Mouse (Mus musculus) hindbrain, embryonic 12.5 days (tissue): ENCODE results near the gene Xkrx. TPM values are rescaled to one million over a fixed set of nuclear protein-coding genes. Genes with fewer than 3 reads are reported as not detected.
"Not testable (repeated sequence)": the region's sequence is repeated elsewhere in the genome, so short reads cannot be mapped to it uniquely, and the experiment has no call there.

Experiments used
- ATAC-seq: fragments of 200-750 bp; cut with Nextera tagmentation; 2 replicates; pipeline ENCODE4 v1.8.0; 2017; ENCODE audit warnings: moderate TSS enrichment; ENCODE audit not compliant: low FRiP score
- H3K27ac ChIP-seq: fragments of 300-500 bp; sonication (generic); 2 replicates; pipeline ENCODE4 v1.5.1; 2016; ENCODE audit warnings: mild to moderate bottlenecking
- H3K27me3 ChIP-seq: fragments of 300-500 bp; sonication (generic); 2 replicates; pipeline ENCODE4 v1.6.1; 2016; ENCODE audit warnings: mild to moderate bottlenecking
- H3K36me3 ChIP-seq: fragments of 300-500 bp; sonication (generic); 2 replicates; pipeline ENCODE4 v1.6.1; 2016; ENCODE audit warnings: mild to moderate bottlenecking
- H3K4me1 ChIP-seq: fragments of 300-500 bp; sonication (generic); 2 replicates; pipeline ENCODE4 v1.6.1; 2016
- H3K4me2 ChIP-seq: fragments of 300-500 bp; sonication (generic); replicated peaks from 2 replicates; pipeline ENCODE4 v1.6.1; 2016; ENCODE audit warnings: mild to moderate bottlenecking
- H3K4me3 ChIP-seq: fragments of 300-500 bp; sonication (generic); 2 replicates; pipeline ENCODE4 v1.5.1; 2016; ENCODE audit warnings: mild to moderate bottlenecking
- H3K9ac ChIP-seq: fragments of 300-500 bp; sonication (generic); 2 replicates; pipeline ENCODE4 v1.6.1; 2016; ENCODE audit warnings: mild to moderate bottlenecking, moderate library complexity
- H3K9me3 ChIP-seq: fragments of 300-500 bp; sonication (generic); replicated peaks from 2 replicates; pipeline ENCODE4 v1.6.1; 2016; ENCODE audit warnings: mild to moderate bottlenecking
- WGBS: fragments of 180-500 bp; shearing (Covaris S2); methylation state at CpG from one replicate; pipeline ENCODE4 v1.1.7; 2016; 5-methylcytosine and 5-hydroxymethylcytosine counted together
- polyA plus RNA-seq: library from polyadenylated mRNA; unstranded; fragments of >200 nt; fragmentation: Nextera tagmentation; extraction: Ambion mirVana; gene quantifications from 2 replicates; pipeline ENCODE4 v1.2.1, GENCODE M21; 2016

The Xkrx gene
- polyA plus RNA-seq, result 0.09 and 0.13 TPM in 2 replicates

DNA sequence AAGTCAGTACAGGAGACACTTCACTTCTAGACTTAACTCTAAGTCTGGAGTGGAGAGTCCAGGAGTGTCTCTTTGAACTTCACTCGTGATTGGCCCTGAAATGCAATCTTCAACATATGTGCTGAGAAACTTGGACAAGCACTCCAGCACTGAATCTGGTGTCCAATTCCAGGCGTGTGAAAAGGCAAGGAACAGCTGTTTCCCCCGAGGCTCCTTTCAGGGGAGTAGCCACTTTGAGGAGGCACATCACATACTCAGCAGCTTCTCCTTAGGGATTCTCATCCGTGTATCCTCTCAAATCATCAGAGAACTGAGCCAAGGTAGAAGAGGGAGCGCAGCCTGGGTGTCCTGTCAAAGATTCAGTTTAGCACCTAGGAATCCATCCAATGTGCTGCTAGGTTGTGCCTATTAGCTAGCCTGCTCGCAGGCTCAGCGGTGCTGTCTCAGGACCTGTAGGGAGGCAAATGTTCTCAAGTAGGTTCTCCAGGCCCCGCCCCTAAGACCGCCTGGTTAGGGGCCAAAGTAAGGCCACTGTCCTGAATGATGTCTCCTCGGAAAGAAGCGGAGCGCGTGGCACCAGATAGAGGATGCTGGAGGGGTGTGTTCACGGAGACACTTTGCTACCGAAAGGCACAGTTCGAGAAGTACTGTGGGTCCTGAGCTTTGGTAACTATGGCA lies at the start of gene Xkrx:
Gene Xkrx (minus strand): TSS at position 34 of the 678 bp plus-strand sequence.
- H3K27ac ChIP-seq, result no peak within 1 kb of the TSS
- H3K4me1 ChIP-seq, result no peaks in the 10 kb centered on the region
- 29% methylated on average over 16 of the region's 16 CpGs for WGBS
- no peak for ATAC-seq
- no peaks in the 10 kb centered on the region for H3K36me3 ChIP-seq
- peak within 1 kb of the TSS; percentile 52 for H3K4me2 ChIP-seq
- H3K27me3 ChIP-seq, result peaks cover 19% of the 10 kb centered on the region; the same call in 1 of the 2 replicates
- H3K9me3 ChIP-seq, result no peaks in the 10 kb centered on the region
- peak within 1 kb of the TSS; percentile 29 for H3K4me3 ChIP-seq
- no peak within 1 kb of the TSS for H3K9ac ChIP-seq

DNA sequence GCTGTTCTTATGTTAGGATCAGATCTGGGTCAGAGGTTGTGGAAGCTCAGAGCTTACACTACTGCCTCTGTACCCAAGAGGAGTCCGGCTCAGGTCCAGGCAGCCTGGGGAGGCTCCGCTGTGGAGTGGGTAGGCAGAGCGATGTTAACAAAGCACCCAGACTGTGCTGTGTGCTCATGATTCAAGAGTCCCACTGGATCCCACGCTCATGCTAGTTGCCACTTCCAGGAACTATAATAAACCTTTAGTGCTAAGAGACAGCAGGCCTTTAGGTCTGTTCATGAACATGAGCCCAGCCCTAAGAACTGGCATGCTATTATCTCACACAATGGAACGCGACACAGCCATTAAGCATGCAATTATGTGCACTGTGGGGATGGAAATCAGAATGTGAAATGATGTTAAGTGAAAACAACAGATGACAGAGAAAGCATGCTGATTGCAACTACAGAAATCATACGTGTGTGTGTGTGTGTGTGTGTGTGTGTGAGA lies 49.3 kb upstream of the Xkrx start:
- H3K4me3 ChIP-seq, result no peak overlapping the region
- WGBS, result 65% methylated on average over 7 of the region's 7 CpGs

DNA sequence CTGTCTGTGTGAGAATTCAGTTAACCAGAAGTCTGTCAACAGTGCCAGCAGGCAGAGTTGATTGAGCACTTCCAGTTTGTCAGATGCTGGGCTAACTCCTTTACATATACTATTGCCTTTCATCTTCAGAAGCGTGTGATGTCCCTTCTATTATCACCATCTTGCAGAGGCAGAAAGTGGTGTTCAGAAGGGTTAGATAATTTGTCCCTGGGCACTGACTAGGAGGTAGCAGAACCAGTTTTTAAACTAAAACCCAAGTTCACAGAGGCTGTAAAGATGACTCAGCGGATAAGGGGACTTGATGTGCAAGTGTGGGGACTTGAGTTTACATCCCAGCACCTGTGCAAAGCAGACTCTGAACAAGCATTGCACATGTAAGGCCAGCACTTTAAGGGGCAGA lies 46.6 kb upstream of the Xkrx start:
- no peak overlapping the region for H3K9ac ChIP-seq
- H3K4me3 ChIP-seq, result no peak overlapping the region
- no peak for ATAC-seq
- no peaks in the 10 kb centered on the region; the same call in 1 of the 2 replicates for H3K27me3 ChIP-seq
- H3K4me1 ChIP-seq, result no peaks in the 10 kb centered on the region
- 83% methylated on average over 2 of the region's 2 CpGs for WGBS
- H3K9me3 ChIP-seq, result no peaks in the 10 kb centered on the region
- H3K36me3 ChIP-seq, result no peaks in the 10 kb centered on the region
- no peak overlapping the region for H3K27ac ChIP-seq
- no peak overlapping the region for H3K4me2 ChIP-seq

More for the DNA sequence above, 49.3 kb upstream of the Xkrx start:
- ATAC-seq, result peak; percentile 35; the same call in 1 of the 2 replicates
- no peaks in the 10 kb centered on the region for H3K9me3 ChIP-seq
- no peak overlapping the region for H3K4me2 ChIP-seq
- H3K27ac ChIP-seq, result no peak overlapping the region
- no peaks in the 10 kb centered on the region for H3K36me3 ChIP-seq
- no peaks in the 10 kb centered on the region; the same call in 1 of the 2 replicates for H3K27me3 ChIP-seq
- no peak overlapping the region for H3K9ac ChIP-seq
- H3K4me1 ChIP-seq, result no peaks in the 10 kb centered on the region

DNA sequence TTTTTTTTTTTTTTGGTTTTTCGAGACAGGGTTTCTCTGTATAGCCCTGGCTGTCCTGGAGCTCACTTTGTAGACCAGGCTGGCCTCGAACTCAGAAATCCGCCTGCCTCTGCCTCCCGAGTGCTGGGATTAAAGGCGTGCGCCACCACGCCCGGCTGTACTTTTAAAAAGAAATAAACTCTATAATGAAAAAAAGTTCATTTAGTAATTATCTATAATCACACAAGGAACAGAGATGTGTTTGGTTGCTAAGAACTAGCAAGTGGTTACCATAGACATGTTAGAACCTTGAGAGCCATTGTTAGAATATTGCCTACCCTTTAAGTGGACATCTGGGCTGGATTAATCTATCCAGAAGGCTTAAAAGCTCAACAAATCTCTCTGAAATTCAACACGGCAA lies 25.3 kb upstream of the Xkrx start, which contains the start of gene Arl13a:
Gene Arl13a (plus strand): TSS at position 301 of the 400 bp plus-strand sequence.
- 93% methylated on average over 9 of the region's 9 CpGs for WGBS
- H3K27me3 ChIP-seq, H3K9me3 ChIP-seq, H3K36me3 ChIP-seq, H3K4me1 ChIP-seq, H3K4me2 ChIP-seq, ATAC-seq, H3K9ac ChIP-seq, H3K4me3 ChIP-seq, H3K27ac ChIP-seq: not testable (repeated sequence)

DNA sequence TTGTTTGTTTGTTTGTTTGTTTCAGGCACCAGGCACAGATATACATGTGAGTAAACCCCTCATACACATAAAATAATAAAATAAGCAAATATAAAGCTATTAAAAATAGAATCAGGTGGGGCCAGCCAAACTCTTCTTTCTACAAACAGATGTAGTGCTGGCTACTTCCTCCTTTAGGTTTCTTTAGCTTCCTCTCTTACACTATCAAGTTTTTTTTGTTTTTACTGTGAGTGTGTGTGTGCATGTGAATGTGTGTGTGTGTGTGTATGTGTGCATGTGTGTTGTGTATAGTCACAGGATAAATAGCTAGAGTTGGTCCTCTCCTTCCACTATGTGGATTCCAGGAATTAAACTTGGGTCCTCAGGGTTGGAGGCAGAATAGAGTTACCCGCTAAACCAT lies 12.8 kb upstream of the Xkrx start:
- no peaks in the 10 kb centered on the region for H3K4me1 ChIP-seq
- ATAC-seq, result no peak
- H3K27ac ChIP-seq, result no peak overlapping the region
- no peaks in the 10 kb centered on the region; the same call in 1 of the 2 replicates for H3K27me3 ChIP-seq
- no peaks in the 10 kb centered on the region for H3K36me3 ChIP-seq
- 90% methylated on average over 1 of the region's 1 CpGs for WGBS
- H3K4me2 ChIP-seq, result no peak overlapping the region
- no peak overlapping the region for H3K4me3 ChIP-seq
- no peaks in the 10 kb centered on the region for H3K9me3 ChIP-seq
- no peak overlapping the region for H3K9ac ChIP-seq

DNA sequence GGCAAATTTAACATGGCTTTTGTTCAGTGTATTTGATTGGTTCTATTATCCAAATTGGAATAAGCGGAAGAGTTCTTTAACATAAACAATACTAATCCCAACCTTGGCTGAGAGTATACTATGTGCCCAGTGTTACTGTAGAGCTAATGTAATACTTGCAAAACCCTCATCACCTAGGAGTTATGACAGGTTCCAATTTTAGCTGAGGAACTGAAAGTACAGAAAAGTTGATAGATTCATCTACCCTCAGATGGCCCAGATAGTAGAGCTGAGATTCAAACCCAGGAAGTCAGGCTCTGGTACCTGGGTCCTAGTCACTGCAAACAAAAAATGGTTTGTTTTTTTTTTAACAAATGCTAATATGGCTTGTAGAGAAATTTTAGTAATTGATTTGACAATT lies 8.7 kb upstream of the Xkrx start:
- 97% methylated on average over 1 of the region's 1 CpGs for WGBS
- Histone ChIP-seq H3K27ac (no peak overlapping the region), H3K4me3 (no peak overlapping the region), H3K36me3 (no peaks in the 10 kb centered on the region), H3K9me3 (no peaks in the 10 kb centered on the region), H3K4me1 (no peaks in the 10 kb centered on the region), H3K27me3 (no peaks in the 10 kb centered on the region; the same call in 1 of the 2 replicates), H3K4me2 (no peak overlapping the region), H3K9ac (no peak overlapping the region)
- ATAC-seq, result no peak

DNA sequence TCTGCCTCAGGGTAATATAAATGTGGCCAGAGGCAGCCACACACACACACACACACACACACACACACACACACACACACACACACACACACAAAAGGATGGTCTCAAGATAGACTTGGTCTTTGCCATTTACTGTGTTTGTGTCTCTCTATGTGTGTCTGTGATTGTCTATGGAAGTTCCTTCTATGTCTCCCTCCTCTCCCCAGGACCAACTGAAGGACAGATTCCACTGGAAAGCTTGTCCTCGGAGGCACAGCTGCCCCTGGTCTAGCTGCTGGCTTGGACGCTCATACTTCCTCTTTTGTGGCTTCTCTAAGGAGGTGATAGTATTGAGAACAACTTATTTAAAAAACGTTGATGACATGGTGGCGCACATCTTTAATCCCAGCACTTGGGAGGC lies 1.6 kb upstream of the Xkrx start:
- no peaks in the 10 kb centered on the region for H3K36me3 ChIP-seq
- no peaks in the 10 kb centered on the region for H3K9me3 ChIP-seq
- H3K9ac ChIP-seq, result no peak overlapping the region
- peaks cover 19% of the 10 kb centered on the region; the same call in 1 of the 2 replicates for H3K27me3 ChIP-seq
- H3K4me2 ChIP-seq, result no peak overlapping the region
- WGBS, result 59% methylated on average over 4 of the region's 4 CpGs
- no peaks in the 10 kb centered on the region for H3K4me1 ChIP-seq
- ATAC-seq, result no peak
- H3K4me3 ChIP-seq, result no peak overlapping the region
- no peak overlapping the region for H3K27ac ChIP-seq

DNA sequence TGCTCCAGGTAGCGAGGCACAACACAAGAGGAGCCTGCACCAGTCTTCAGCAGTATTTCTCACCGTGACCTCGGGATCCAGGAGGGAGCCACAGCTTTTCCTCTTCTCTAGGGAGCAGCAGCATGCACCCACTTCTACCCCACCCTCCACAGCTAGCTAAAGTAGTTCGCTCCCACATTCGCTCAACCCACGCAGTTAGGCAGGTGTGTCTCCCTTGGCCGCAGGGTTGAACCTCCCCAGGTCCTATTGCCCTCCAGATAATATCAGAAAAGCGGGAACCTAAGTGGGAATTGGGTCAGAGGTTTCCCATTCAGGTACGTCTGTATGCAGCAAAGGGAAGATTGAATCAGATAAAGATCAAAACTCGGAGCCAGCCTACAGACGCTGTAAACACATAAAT lies 950 bp upstream of the Xkrx start:
- H3K4me1 ChIP-seq, result no peaks in the 10 kb centered on the region
- WGBS, result 24% methylated on average over 11 of the region's 11 CpGs
- no peaks in the 10 kb centered on the region for H3K9me3 ChIP-seq
- no peaks in the 10 kb centered on the region for H3K36me3 ChIP-seq
- H3K27me3 ChIP-seq, result peaks cover 19% of the 10 kb centered on the region; the same call in 1 of the 2 replicates
- no peak overlapping the region for H3K27ac ChIP-seq
- peak overlapping the region; percentile 52 for H3K4me2 ChIP-seq
- ATAC-seq, result no peak
- H3K9ac ChIP-seq, result no peak overlapping the region
- peak overlapping the region; percentile 29 for H3K4me3 ChIP-seq

DNA sequence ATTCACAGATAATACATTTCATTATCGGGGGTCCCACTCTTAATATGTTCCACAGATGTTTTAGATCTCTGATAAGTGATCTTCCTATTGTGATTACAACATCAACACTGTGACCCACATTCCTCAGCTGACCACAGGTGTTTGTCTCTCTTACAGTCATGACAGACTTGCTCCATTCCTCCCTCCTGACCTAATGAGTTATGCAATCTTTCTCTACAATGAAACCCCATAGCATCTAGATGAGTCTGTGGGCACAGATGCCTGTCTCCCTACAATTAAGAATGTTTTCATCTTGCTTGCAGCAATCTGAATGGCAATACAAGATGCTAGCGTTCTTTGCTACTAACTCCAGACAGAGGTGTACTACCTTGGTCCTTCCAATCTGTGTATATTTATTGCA lies 1.4 kb downstream of the Xkrx start:
- Histone ChIP-seq H3K4me3 (no peak overlapping the region), H3K9me3 (no peaks in the 10 kb centered on the region), H3K36me3 (no peaks in the 10 kb centered on the region), H3K9ac (no peak overlapping the region), H3K27ac (no peak overlapping the region), H3K4me1 (no peaks in the 10 kb centered on the region), H3K4me2 (no peak overlapping the region), H3K27me3 (peaks cover 19% of the 10 kb centered on the region; the same call in 1 of the 2 replicates)
- WGBS, result 94% methylated on average over 2 of the region's 2 CpGs
- no peak for ATAC-seq

DNA sequence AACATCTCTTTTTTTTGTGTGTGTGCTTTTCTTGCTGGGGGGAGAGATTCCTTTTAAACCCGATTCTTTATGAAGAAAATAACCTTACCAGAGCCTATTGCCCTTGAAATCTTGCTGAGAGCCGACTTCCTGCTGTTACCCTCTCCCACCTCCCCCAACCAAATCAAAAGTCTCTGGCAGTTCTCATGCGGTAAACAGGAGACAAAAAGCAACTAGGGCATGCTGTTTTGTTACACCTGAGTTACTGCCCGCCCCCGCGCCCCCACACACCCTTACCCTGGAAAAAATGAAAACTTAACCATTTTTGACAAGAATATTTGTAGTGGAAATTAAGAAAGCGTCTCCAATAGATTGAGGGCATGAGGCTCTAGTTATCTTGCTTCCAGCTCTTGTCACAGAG lies 3.7 kb downstream of the Xkrx start:
- Histone ChIP-seq H3K36me3 (no peaks in the 10 kb centered on the region), H3K4me2 (no peak overlapping the region), H3K9ac (no peak overlapping the region), H3K27me3 (peaks cover 15% of the 10 kb centered on the region; the same call in 1 of the 2 replicates), H3K4me3 (no peak overlapping the region), H3K27ac (no peak overlapping the region), H3K9me3 (no peaks in the 10 kb centered on the region), H3K4me1 (no peaks in the 10 kb centered on the region)
- 49% methylated on average over 7 of the region's 7 CpGs for WGBS
- ATAC-seq, result no peak

DNA sequence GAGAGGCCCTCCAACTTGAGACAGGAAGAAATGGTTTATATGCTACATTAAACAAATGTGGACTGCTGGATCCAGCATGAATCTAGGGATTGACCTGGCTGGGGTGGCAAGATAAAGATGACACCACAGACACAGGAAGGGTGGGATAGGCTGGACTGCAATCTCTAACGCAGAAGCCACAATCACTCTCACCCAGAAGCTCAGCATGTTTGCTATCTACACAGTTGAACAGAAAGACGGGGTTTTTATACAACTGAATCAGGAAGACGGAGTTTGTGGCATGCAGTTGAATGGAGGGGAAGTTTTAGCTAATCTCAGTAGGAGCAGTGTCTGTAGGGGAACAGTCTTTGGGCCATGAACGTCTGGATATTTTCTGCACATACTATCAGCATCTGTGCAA lies 19.9 kb downstream of the Xkrx start:
- H3K9ac ChIP-seq, result no peak overlapping the region
- H3K27me3 ChIP-seq, result peaks cover 12% of the 10 kb centered on the region
- no peak overlapping the region for H3K4me3 ChIP-seq
- H3K4me1 ChIP-seq, result no peaks in the 10 kb centered on the region
- 77% methylated on average over 4 of the region's 4 CpGs for WGBS
- H3K4me2 ChIP-seq, result no peak overlapping the region
- no peaks in the 10 kb centered on the region for H3K9me3 ChIP-seq
- no peak for ATAC-seq
- H3K27ac ChIP-seq, result no peak overlapping the region
- no peaks in the 10 kb centered on the region for H3K36me3 ChIP-seq

DNA sequence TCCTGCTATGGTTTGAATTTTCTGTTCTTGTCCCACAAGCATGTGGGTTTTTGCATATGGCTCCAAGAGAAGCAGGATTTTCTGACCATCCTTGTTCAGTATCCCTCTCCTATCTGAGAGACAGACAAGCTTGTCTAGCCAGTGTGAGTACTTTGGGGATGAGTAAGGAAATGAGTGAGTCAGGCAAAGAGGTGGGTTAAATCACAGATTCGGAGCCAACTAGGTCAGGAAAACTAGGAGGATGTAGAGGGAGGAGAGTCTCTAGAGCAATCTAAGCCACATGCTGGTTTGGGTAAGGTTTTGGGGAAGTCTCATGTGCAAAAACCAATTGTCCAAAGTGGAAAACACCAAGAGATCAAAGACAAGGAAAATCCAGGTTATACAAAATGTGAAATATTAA lies 20.3 kb downstream of the Xkrx start:
- no peak for ATAC-seq
- Histone ChIP-seq H3K9ac (no peak overlapping the region), H3K9me3 (no peaks in the 10 kb centered on the region), H3K4me1 (no peaks in the 10 kb centered on the region), H3K4me3 (no peak overlapping the region), H3K27me3 (peaks cover 12% of the 10 kb centered on the region), H3K36me3 (no peaks in the 10 kb centered on the region), H3K4me2 (no peak overlapping the region), H3K27ac (no peak overlapping the region)
- WGBS, result 86% methylated on average over 1 of the region's 1 CpGs

DNA sequence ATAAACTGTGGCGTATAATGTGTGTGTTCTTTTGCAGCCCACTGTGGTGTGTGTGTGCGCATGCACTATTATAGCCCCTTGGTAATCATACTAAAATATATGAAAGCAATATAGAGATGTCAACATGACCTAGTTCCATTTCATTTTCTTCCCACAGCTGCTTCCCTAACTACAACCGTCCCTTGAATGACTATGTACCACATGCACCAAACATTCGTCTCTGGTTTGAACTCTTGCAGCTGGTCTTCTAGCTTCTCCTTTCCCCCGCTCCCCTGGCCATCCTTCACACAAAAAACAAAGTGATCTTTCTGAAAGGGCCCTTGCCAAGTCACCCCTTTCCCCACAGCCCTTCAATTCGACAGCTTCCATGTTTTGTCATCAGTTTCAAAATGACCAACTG lies 21.9 kb downstream of the Xkrx start:
- Histone ChIP-seq H3K36me3 (no peaks in the 10 kb centered on the region), H3K27ac (no peak overlapping the region), H3K4me3 (no peak overlapping the region), H3K27me3 (peaks cover 12% of the 10 kb centered on the region), H3K9ac (no peak overlapping the region), H3K4me1 (no peaks in the 10 kb centered on the region), H3K4me2 (no peak overlapping the region), H3K9me3 (no peaks in the 10 kb centered on the region)
- 86% methylated on average over 6 of the region's 6 CpGs for WGBS
- no peak for ATAC-seq
